Mouse (Mus musculus) C2C12 (cell line): ENCODE measurements at regions not wholly inside any gene's neighbourhood (a gene's known extent, or its start where the extent isn't known, plus 50 kb on each side); places are given as distances from the start of the nearest gene placed in this dataset.

Experiments used
- CTCF ChIP-seq: IDR thresholded peaks from one replicate; pipeline ENCODE4 v1.5.1; 2011; ENCODE audit not compliant: control insufficient read depth, insufficient read depth, insufficient read length
- MAX ChIP-seq: IDR thresholded peaks from one replicate; pipeline ENCODE4 v1.6.1; 2011; ENCODE audit warnings: mild to moderate bottlenecking, control low read depth

DNA sequence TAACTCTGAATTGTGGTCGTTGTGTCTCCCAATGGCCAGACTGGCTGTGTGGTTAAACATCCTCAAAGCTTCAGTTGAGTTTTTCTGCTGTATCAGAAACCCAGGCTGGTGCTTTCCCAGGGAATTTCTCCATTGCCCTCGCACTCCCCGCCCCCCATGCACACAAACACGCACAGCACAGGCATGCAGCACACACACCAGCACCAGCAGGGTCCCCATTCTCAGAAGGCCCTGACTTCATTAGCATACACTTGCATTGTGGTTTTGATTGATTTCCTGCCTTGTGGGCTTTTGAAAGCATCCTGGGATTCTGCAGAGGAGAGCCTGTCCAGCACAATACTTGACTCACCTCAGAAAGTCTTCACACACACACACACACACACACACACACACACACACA, 65.3 kb downstream of the Ifng start:
- TF ChIP-seq CTCF (no peak), MAX (no peak)
